Mouse (Mus musculus): ENCODE data around the gene Recql5.
A peak's percentile ranks its signal among the peaks of the same experiment; 100 is the strongest.

The Recql5 gene

GRCm38 (mm10) chr11:115933108-115933746 is at the start of gene Recql5, which contains the start of gene Sap30bp:
Gene Recql5 (minus strand): TSS chr11:115933477.
Gene Sap30bp (plus strand): TSS chr11:115933282.
- DNase-seq (ENCODE audit: low spot score in 2 of 2) = peak; percentile 97 to 98

GRCm38 (mm10) chr11:115982472-115982871 is 49.2 kb upstream of the Recql5 start:
- DNase-seq (ENCODE audit: low spot score in 2 of 2) = no peak

DNA sequence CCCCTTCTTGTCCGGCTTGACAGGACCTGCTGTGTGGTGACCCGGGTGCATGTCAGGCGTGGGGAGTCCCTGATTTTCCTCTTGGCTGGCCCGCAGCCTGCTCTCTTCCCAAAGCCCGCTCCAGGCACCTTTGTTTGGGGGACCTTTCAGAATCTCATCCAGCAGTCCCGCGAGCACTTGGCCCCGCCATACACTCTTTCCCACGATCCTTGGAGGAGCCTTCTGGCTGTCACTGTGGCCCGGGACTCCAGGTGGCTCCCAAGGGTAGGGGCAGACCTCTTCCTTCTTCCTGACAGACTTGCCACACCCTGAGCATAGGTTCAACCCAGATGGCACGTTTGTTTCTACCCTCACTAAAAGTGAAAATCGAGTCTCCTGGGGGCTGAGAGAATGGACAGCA is 42.3 kb upstream of the Recql5 start:
- DNase-seq (ENCODE audit: low spot score in 2 of 2) = no peak

DNA sequence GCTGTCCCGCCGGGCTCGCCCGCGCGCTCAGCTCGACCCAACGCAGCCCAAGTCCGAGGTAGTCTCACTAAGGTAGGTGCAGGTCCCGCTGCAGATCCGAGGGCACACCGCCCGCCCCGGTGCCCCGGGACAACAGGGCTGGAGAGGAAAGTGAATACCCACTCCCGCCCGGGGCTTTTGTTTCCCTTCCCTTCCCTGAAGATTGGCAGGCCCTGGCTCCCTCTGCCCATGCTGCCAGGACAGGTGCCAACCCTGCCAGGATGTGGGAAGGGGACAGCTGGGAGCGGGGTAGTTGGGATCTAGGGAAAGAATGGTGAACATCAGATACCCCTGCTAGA is 41.8 kb upstream of the Recql5 start:
- no peak for DNase-seq (ENCODE audit: low spot score in 2 of 2)

GRCm38 (mm10) chr11:115974309-115975082 is 41.2 kb upstream of the Recql5 start, which contains the start of gene Itgb4:
Gene Itgb4 (plus strand): TSS chr11:115974709.
- DNase-seq (ENCODE audit: low spot score in 2 of 2) = peak in 1 of 2 experiments; percentile 39

DNA sequence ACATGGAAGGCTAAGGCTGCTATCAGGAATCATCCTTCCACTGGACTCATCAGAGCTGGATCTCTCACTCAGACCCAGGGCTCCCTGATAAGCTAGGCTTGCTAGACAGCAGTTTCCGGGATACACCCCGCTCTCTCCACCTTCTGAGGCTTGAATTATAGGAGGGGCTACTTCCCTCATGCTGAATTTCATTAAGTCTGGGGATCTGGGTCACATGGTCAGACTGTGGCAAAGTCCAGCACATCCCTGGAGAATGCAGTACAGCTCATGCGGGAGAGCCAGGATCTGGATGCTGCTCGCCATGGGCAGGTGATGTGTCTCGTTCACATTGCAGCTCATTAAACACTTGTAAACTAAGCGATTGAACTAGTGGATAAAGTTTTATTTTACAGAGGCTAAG is 37.7 kb upstream of the Recql5 start:
- DNase-seq (ENCODE audit: low spot score in 2 of 2) = no peak

DNA sequence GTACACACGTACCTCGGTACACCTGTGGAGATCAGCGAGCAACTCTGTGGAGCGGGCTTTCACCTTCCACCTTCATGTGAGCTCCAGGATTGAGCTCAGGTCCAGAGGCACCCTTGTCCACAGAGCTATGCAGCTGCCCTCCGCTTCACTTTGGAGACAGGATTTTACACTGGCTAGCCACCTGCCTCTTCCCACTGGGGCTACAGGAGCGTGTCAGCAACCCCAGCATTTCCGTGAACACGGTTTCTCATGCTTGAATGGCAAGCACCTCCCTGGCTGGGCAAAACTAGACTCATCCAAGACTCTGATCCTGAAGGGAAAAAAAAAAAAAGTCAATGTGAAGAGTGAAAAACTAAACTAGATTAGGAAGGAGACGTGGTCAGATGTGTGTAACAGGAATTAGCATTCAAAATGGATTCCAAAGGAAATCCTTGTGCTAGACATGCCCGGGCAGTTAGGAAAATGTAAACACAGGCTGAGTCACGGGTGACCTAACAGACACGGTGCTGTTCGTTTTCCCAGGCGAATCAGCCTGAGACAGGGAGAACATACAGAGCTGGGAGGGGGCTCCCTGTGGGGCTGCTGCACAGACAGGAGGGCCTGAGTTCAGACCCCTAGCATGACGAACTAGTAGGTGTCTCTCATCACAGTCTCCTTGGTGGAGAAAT is 36.9 kb upstream of the Recql5 start:
- no peak for DNase-seq (ENCODE audit: low spot score in 2 of 2)

GRCm38 (mm10) chr11:115968731-115969405 is 35.6 kb upstream of the Recql5 start:
- no peak for DNase-seq (ENCODE audit: low spot score in 2 of 2)

- peak in 1 of 2 experiments; percentile 21 for DNase-seq (ENCODE audit: low spot score in 2 of 2)
Observed at GRCm38 (mm10) chr11:115964977-115965604, 31.8 kb upstream of the Recql5 start.

- no peak for DNase-seq (ENCODE audit: low spot score in 2 of 2)
Observed at GRCm38 (mm10) chr11:115962651-115963412, 29.6 kb upstream of the Recql5 start.

DNA sequence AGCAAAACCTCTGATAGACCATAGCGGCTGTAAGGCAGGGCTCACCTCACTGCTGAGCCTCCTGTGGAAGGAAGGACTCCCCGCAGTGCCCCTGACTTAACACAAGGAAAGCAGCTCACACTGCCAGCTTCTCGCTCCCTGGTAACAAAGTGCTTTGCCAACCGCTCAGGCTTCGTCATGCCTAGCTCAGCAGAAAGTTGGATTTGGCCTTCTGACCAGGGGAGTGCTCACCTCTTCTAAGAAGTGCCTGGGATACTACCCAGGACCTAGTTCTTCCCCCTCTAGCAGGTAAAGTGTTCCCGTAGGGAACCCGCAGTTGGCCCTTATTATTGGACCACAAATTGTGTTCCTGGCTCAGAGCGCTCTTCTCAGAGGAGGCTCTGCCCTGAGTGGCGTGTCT is 25.7 kb upstream of the Recql5 start:
- no peak for DNase-seq (ENCODE audit: low spot score in 2 of 2)

DNA sequence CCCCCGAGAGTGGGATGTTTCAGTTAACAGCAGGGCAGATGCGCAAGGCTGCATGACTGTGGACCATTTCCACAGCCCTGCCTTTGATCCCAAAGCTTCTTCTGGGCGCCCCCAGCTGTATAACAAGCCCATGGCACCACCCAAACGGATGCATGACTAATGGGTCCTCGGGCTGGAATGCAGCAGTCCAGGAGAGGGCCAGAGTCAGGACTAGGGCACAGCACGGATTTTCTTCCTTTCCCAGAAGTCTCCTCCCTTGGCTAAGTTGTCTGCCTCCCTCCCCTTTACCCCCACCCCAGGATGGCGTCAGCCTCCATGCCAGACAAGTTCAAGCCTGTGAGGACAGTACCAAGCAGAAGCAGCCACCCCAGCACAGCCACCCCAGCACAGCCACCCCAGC is 24.7 kb upstream of the Recql5 start:
- DNase-seq (ENCODE audit: low spot score in 2 of 2) = no peak

- DNase-seq (ENCODE audit: low spot score in 2 of 2) = no peak
Observed at GRCm38 (mm10) chr11:115956453-115956852, 23.2 kb upstream of the Recql5 start.

DNA sequence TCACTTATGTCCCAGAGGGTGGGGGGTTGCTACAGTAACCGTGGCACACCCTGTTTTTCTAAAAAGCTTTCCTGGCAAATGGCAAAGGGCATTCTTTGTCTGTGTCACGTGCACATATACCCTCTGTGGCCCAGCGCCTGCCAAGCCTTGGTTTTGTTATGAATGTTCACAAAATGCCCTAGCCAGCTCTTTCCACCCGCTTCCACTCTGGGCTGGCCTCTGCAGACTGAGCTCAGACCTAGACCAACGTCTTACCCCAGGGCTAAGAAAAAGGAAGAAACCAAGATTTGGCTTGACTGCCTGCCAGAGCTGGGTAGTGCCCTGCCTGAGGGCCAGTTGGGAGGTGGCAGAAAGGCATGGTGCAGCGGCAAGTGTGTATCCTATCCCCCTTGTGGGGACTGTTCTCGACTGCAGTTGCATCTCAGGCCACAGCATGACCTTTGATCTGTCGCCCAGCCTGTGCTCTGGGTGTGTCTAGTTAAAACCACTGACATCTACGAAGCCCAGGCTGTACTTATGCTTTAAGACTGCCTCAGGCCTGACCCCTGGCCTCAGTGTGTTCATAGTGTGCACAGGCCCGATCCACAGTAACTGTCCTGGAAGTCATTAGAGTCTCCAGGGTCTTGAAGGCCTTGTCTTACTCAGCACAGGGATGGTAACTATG is 22.1 kb upstream of the Recql5 start:
- DNase-seq (ENCODE audit: low spot score in 2 of 2) = no peak

GRCm38 (mm10) chr11:115954712-115955111 is 21.4 kb upstream of the Recql5 start:
- peak; percentile 19 to 51 for DNase-seq (ENCODE audit: low spot score in 2 of 2)

DNA sequence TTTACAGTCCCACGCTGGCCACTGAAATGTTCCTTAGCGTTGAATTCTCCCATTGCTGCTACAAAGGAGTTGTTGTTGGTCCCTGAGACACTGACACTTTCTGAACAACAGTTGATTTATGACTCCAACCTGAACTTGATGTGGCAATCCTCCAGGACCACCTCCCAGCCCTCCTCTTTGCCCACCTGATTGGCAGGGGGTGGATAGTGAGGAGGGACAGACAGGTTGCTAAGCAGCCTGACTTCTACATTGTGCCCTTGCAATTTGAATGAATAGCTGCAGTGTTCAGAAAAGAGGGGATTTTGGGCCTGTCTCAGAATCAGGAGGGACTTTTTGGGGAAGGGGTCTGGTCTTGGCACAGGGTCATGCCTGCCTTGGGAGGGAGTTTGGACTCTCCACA is 17.4 kb upstream of the Recql5 start:
- DNase-seq (ENCODE audit: low spot score in 2 of 2) = no peak

- DNase-seq (ENCODE audit: low spot score in 2 of 2) = no peak
Observed at GRCm38 (mm10) chr11:115948316-115948715, 15.0 kb upstream of the Recql5 start.

GRCm38 (mm10) chr11:115946221-115946828 is 13.0 kb upstream of the Recql5 start:
- no peak for DNase-seq (ENCODE audit: low spot score in 2 of 2)

- no peak for DNase-seq (ENCODE audit: low spot score in 2 of 2)
Observed at GRCm38 (mm10) chr11:115945247-115945646, 12.0 kb upstream of the Recql5 start.

GRCm38 (mm10) chr11:115941980-115942379 is 8.7 kb upstream of the Recql5 start:
- no peak for DNase-seq (ENCODE audit: low spot score in 2 of 2)
